Mouse (Mus musculus): ENCODE data around the gene Helz.
A peak's percentile ranks its signal among the peaks of the same experiment; 100 is the strongest.

Helz gene

DNA sequence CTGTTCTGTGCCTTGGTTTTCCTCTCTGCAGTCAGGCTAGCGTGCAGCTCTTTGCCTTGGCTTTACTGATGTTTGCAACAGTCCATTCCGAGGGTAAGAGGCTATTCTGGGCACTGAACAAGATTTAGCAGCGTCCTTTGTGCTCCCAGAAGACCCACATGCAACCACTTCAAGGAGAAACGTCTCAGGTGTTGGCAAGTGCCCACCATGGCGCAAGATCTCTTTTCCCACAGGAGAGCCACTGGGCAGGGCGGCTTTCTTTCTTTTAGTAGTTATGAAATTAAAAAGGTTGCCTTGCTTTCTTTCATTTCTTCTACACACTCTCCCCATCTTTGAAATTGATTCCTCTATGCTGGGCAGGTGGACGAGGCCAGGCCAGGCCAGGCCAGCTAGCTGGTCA, 181.4 kb downstream of the Helz start:
- no peak for DNase-seq

GRCm38 (mm10) chr11:107730940-107731339, 183.2 kb downstream of the Helz start:
- peak; percentile 15 for DNase-seq

DNA sequence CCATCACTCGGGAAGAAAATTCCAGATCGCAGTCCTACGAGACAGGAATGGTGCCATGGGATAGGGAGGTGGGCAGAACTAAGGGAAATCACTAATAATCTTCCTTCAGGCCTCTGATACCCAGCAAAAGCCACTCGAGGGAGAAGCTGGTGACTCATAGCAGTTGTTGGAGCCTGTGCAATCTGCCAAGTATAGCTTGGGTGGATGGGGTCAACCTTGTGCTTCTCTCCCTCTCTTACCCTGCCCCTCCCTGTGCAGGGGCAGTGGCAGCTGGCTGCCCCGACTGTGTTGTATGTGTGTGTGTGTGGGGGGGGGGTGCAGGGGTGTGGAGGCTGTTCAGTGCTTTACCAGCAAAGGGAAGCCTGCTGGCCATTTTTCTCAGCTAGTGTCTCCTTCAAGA, 183.8 kb downstream of the Helz start:
- no peak for DNase-seq

DNA sequence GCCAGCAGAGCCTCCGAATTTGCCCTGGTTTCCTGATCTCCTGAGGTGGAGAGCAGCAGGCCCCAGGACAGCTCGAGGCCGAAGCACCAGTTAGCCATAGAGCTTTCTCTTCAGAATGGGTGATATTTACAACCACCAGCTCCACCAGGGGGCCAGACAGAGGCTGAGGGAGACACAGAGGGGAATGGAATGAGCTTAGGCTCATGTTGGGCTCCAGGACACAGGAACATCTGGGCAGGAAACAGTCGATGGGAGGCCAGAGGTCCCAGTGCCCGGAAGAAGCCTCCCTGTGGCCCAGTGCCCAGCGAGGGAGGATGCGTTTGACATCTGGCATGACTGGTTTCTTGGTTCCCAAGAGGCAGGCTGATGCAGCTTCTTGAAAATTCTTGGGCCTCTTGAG, 186.4 kb downstream of the Helz start:
- DNase-seq: peak; percentile 69

GRCm38 (mm10) chr11:107737886-107738285, 190.2 kb downstream of the Helz start:
- DNase-seq: no peak

- DNase-seq: no peak
These were observed 190.8 kb downstream of the Helz start for GRCm38 (mm10) chr11:107738418-107739099.

- DNase-seq: peak; percentile 43
These were observed 195.4 kb downstream of the Helz start for GRCm38 (mm10) chr11:107743100-107743499.

All from kidney, postnatal 14 days (tissue).